23 mouse cellular contexts compared by ENCODE assay signal in the genomic region with DNA sequence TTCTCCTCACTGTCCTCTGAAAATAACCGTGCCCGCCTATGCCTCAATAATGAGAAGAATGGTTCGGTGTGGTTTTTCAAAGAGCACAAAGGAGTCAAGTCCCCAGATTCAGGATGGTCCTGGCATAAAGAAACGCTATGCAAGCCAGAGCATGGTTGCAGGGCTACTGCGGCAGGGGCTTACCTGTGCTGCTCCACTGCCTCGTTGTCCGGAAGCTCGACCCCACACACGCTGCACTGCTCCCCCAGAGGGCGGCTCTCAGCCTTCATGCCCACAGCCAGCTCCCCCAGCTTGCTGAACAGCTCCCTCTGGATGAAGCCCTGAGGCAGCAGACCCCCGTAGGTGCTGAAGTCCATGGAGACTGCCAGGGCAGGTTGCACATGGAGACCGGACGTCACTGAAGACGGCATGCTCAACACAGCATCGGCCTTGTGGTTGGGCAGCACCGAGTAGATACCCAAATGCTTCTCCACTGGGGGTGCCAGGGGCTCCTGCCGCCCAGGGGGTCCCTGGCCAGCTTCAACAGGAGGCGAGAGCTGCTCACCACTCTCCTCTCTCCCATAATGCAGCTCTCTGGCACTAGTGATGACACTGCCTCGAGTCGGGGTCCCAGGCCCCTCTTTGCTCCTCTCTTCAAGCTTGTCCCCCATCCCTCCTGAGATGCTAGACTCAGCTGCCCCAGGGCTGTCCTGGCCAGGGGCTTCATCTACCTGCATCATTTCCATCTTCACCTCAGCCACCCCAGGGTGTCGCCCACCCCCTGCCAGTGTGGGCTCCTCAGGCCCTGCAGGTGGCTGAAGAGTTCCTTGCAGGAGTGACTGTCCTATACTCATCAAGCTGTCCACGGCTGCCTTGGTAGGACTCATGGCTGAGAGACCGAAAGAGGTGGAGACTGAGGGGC. TPM values are rescaled to one million over a fixed set of nuclear protein-coding genes. Genes with fewer than 3 reads are reported as not detected.
A peak's percentile ranks its signal among the peaks of the same experiment; 100 is the strongest.
DNase-seq lines count a peak whose midpoint lies in the region; ATAC-seq and TF ChIP-seq lines count a peak whose summit lies in the region.
"Had no signal": no experiment of that assay in that cellular context is flagged by ENCODE, and none has a peak within 500 bp of the region (broad histone marks: within the 10 kb centered on the region; RNA-seq: fewer than 3 reads in every experiment).

No protein-coding gene starts in this region.

- 76% methylated on average over 23 of the region's 23 CpGs for WGBS in liver, postnatal 0 days (ENCODE audit: insufficient replicate concordance)

- DNase-seq in gastrocnemius, adult 18-20 months (ENCODE audit: low spot score): peak; percentile 22
- DNase-seq in gastrocnemius, postnatal 36 days: no peak
- DNase-seq in heart, postnatal 36 days: peak; percentile 18 to 20
- DNase-seq in heart, adult 9 months (ENCODE audit: low spot score in 2 of 2): no peak
- DNase-seq in liver, postnatal 0 days: no peak
- DNase-seq in liver (no peak), G1E (ENCODE audit: low spot score) (no peak)
- no peak for DNase-seq in right cerebral cortex, adult 18-20 months
- DNase-seq: adrenal gland, postnatal 14 days; cerebellum, adult 2 months; cerebellum, postnatal 25 days; embryo, embryonic 11 days; kidney, adult 11 months; kidney, postnatal 36 days; layer of hippocampus, adult 9-11 months; left cerebral cortex, postnatal 4 days; lung, adult 18-20 months had no signal

- no peak overlapping the region for H3K27ac ChIP-seq in liver, postnatal 0 days (ENCODE audit: low read depth)
- H3K27ac ChIP-seq: embryonic facial prominence, embryonic 13.5 days; forebrain, embryonic 15.5 days; kidney, embryonic 15.5 days; limb, embryonic 15.5 days had no signal

- no peak for ATAC-seq in liver, postnatal 0 days
- ATAC-seq in G1E (ENCODE audit: extremely low read depth, insufficient number of reproducible peaks, low FRiP score, poor library complexity, severe bottlenecking): no peak
- ATAC-seq: forebrain, embryonic 15.5 days; midbrain, embryonic 16.5 days had no signal

- peaks cover 13% of the 10 kb centered on the region for H3K36me3 ChIP-seq in liver, postnatal 0 days (replicated peaks; ENCODE audit: insufficient read depth, low read length)
- H3K36me3 ChIP-seq in G1E (replicated peaks): peaks cover 69% of the 10 kb centered on the region
- H3K36me3 ChIP-seq: embryonic facial prominence, embryonic 13.5 days; forebrain, embryonic 15.5 days; kidney, embryonic 15.5 days; limb, embryonic 15.5 days had no signal

- H3K27me3 ChIP-seq in liver, postnatal 0 days (ENCODE audit: insufficient read depth, low read length): peaks cover 31% of the 10 kb centered on the region
- peaks cover 12% of the 10 kb centered on the region for H3K27me3 ChIP-seq in G1E (ENCODE audit: insufficient read depth, low read length)

- H3K4me2 ChIP-seq in liver, postnatal 0 days (ENCODE audit: low read depth, low read length): peak overlapping the region; percentile 18
- H3K4me2 ChIP-seq: embryonic facial prominence, embryonic 13.5 days; forebrain, embryonic 15.5 days; kidney, embryonic 15.5 days; limb, embryonic 15.5 days had no signal

- H3K4me3 ChIP-seq in liver, postnatal 0 days (ENCODE audit: low read depth, low read length): no peak overlapping the region
- peak overlapping the region; percentile 63 for H3K4me3 ChIP-seq in G1E (ENCODE audit: low read depth, low read length)
- H3K4me3 ChIP-seq: embryonic facial prominence, embryonic 13.5 days; forebrain, embryonic 15.5 days; kidney, embryonic 15.5 days; limb, embryonic 15.5 days; myocyte had no signal

- peaks cover 9% of the 10 kb centered on the region for H3K4me1 ChIP-seq in liver, postnatal 0 days (ENCODE audit: insufficient read depth)
- H3K4me1 ChIP-seq in G1E (ENCODE audit: insufficient read depth, low read depth, low read length): peaks cover 81% of the 10 kb centered on the region

- TF ChIP-seq EP300 in liver, postnatal 0 days (IDR thresholded peaks at IDR 0.05; ENCODE audit: low read depth): no peak

- no peak for TF ChIP-seq CTCF in liver, postnatal 0 days (IDR thresholded peaks at IDR 0.05; ENCODE audit: low read depth)
- no peak for TF ChIP-seq CTCF in G1E (IDR thresholded peaks at IDR 0.05; ENCODE audit: low read depth, low read length)

- intact Hi-C loops in gastrocnemius, postnatal 36 days (cut with DNase I): no loop called here
- intact Hi-C loops in heart, postnatal 36 days (cut with DNase I): no loop called here

- H3K9ac ChIP-seq in liver, postnatal 0 days (replicated peaks): no peak overlapping the region; the same call in 1 of the 2 replicates
- H3K9ac ChIP-seq: embryonic facial prominence, embryonic 13.5 days; forebrain, embryonic 15.5 days; kidney, embryonic 15.5 days; limb, embryonic 15.5 days had no signal

- H3K9me3 ChIP-seq in liver, postnatal 0 days (ENCODE audit: low read length): no peaks in the 10 kb centered on the region
- H3K9me3 ChIP-seq in G1E (replicated peaks): no peaks in the 10 kb centered on the region
- H3K9me3 ChIP-seq: embryonic facial prominence, embryonic 13.5 days; forebrain, embryonic 15.5 days; kidney, embryonic 15.5 days; limb, embryonic 15.5 days had no signal

RNA-seq across cellular contexts. Expression of gene Zbtb16, which starts 4.2 kb away (rescaled TPM):
- total RNA-seq in gastrocnemius, adult 18-20 months (2021): 100 to 1,000 TPM; 108 to 116 TPM
- total RNA-seq in gastrocnemius, postnatal 36 days (2021): 100 to 1,000 TPM; 129 to 168 TPM
- 100 to 1,000 TPM; 118 to 222 TPM for total RNA-seq in heart, postnatal 36 days (2021)
- polyA plus RNA-seq in liver, postnatal 0 days (2015; fragmentation: Nextera tagmentation; extraction: Ambion mirVana): 2.2 and 2.5 TPM in 2 replicates
- total RNA-seq in G1E (2014; fragmentation: Nextera tagmentation) (35.0 and 45.5 TPM in 2 replicates), G1E (2017) (9.7 and 10.6 TPM in 2 replicates)
- polyA plus RNA-seq in G1E (2012): 18.4 and 20.0 TPM in 2 replicates
- polyA plus RNA-seq: myocyte had no signal

Comparison
In these comparisons a context has a peak if more than half of its experiments do, and no peak if none do; other contexts are left out.
1. DNase-seq: peak in gastrocnemius, adult 18-20 months (single experiment) and heart, postnatal 36 days (2 of 2); none in gastrocnemius, postnatal 36 days (0 of 2), heart, adult 9 months (0 of 2), liver, postnatal 0 days (single experiment), liver (single experiment), G1E (single experiment) and right cerebral cortex, adult 18-20 months (single experiment).